Mouse (Mus musculus) myocyte (in vitro differentiated cells): Measurements from ENCODE around the gene Tfam.

Experiments used
- E2F4 ChIP-seq: IDR thresholded peaks from one replicate; pipeline ENCODE4 v1.6.1; 2011; ENCODE audit warnings: mild to moderate bottlenecking, control low read depth, moderate library complexity; ENCODE audit not compliant: insufficient read depth
- MAX ChIP-seq: IDR thresholded peaks from one replicate; pipeline ENCODE4 v1.6.1; 2011; ENCODE audit warnings: low read depth, mild to moderate bottlenecking, control low read depth
- POLR2A ChIP-seq: IDR thresholded peaks from one replicate; pipeline ENCODE4 v1.6.1; 2011; ENCODE audit warnings: low read depth, mild to moderate bottlenecking, control low read depth, moderate library complexity; ENCODE audit not compliant: insufficient read length

GRCm38 (mm10) chr10:71251846-71252245 lies 13.8 kb upstream of the Tfam start:
- TF ChIP-seq MAX (no peak), POLR2A (no peak), E2F4 (no peak)
